Mouse (Mus musculus) heart, adult 2 months (tissue): ENCODE results near the gene Nmnat2.

Experiments
- CTCF ChIP-seq: fragments of 200-600 bp; IDR thresholded peaks from 2 replicates; pipeline ENCODE4 v1.8.1; 2022; ENCODE audit warnings: antibody characterized with exemption, mild to moderate bottlenecking, moderate library complexity
- EP300 ChIP-seq: fragments of 200-500 bp; IDR thresholded peaks from 2 replicates; pipeline ENCODE4 v1.6.1; 2011; ENCODE audit warnings: low read depth, low read length, control low read depth; ENCODE audit not compliant: insufficient read depth
- POLR2A ChIP-seq: fragments of 200-500 bp; IDR thresholded peaks from 2 replicates; pipeline ENCODE4 v1.6.1; 2011; ENCODE audit warnings: mild to moderate bottlenecking, low read depth, low read length, control low read depth; ENCODE audit not compliant: insufficient read depth

DNA sequence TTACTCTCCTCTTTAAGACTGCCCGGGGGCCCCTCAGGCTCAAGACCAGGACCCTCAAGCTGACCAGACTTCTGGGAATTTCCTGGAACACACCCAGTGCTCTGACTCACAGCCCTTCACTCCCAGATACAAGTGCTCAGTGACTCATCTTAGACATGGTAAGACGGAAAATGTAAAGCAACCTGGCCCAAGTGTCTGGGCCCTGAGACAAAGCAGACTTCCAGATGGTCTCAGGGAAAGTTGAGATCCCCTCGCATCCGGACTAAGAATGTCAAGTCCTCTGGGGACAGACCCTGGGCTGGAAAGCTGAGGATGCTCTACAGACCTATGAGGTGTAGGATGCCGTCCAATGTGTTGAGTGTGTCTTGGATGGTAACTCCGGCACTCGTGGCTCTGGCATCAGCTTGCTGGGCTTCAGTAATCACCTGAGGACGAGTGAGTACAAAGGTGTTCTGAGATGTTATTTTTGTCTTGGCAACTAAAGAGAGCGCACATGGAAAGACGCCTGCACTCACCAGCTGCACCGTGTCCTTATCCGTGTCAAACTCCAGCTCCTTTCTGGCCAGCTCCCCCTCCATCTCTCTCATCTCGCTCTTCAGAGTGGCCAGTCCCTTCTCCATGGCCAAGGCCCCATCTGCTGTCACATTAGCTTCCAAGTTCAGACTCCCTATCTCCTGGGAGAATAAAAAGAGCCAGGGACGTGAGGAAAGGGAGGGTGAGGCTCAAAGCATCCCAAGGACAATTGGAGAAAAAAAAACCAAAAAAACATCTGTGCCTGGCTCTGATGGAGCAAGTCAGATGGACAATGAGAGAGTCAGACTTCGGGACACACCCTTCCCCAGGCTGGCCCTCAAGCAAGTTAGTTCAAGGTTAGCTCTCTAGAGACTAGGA, 171.9 kb downstream of the Nmnat2 start:
- no peak for TF ChIP-seq CTCF
- TF ChIP-seq EP300, result peak; percentile 92
- TF ChIP-seq POLR2A, result peak; percentile 36; the same call in 1 of the 2 replicates
